Mouse (Mus musculus): ENCODE results near the gene Lrrc73. TPM values are rescaled to one million over a fixed set of nuclear protein-coding genes. Genes with fewer than 3 reads are reported as not detected.

Lrrc73 gene
- polyA plus RNA-seq, 1 experiment from 2014 or later = 0.53 TPM

- WGBS = 39% methylated on average over 6 of the region's 6 CpGs
- no peak for ATAC-seq (ENCODE audit: insufficient number of reproducible peaks, insufficient read depth, low FRiP score, low read depth)
- H3K36me3 ChIP-seq (ENCODE audit: control insufficient read depth, insufficient read depth, low read length) = no peaks in the 10 kb centered on the region
- no peak overlapping the region for H3K4me2 ChIP-seq (ENCODE audit: low read length)
- no peak overlapping the region for H3K27ac ChIP-seq (replicated peaks in 1 of 2; ENCODE audit: control insufficient read depth in 1 of 2, insufficient read depth in 1 of 2, low read depth in 2 of 2, low read length in 2 of 2)
- H3K27me3 ChIP-seq (ENCODE audit: control insufficient read depth, insufficient read depth, low read length) = peaks cover 62% of the 10 kb centered on the region
- H3K9ac ChIP-seq (ENCODE audit: low read length) = no peak overlapping the region
- H3K9me3 ChIP-seq (ENCODE audit: control insufficient read depth, low read length) = no peaks in the 10 kb centered on the region
- H3K4me3 ChIP-seq (ENCODE audit: control insufficient read depth in 1 of 2, insufficient read depth in 1 of 2, low read depth in 1 of 2, low read length in 2 of 2) = no peak overlapping the region
- H3K4me1 ChIP-seq (ENCODE audit: control insufficient read depth in 2 of 2, insufficient read depth in 2 of 2, low read length in 2 of 2) = peaks cover 8 to 9% of the 10 kb centered on the region in 2 experiments; a peak in 3 of 4 replicates
These were observed 43.3 kb downstream of the Lrrc73 start for GRCm38 (mm10) chr17:46296601-46297000.

GRCm38 (mm10) chr17:46297028-46297363, 43.7 kb downstream of the Lrrc73 start:
- Histone ChIP-seq H3K9me3 (ENCODE audit: control insufficient read depth, low read length) (no peaks in the 10 kb centered on the region), H3K9ac (ENCODE audit: low read length) (no peak overlapping the region), H3K4me1 (ENCODE audit: control insufficient read depth in 2 of 2, insufficient read depth in 2 of 2, low read length in 2 of 2) (peaks cover 8 to 9% of the 10 kb centered on the region in 2 experiments; a peak in 3 of 4 replicates), H3K36me3 (ENCODE audit: control insufficient read depth, insufficient read depth, low read length) (no peaks in the 10 kb centered on the region), H3K27ac (replicated peaks in 1 of 2; ENCODE audit: control insufficient read depth in 1 of 2, insufficient read depth in 1 of 2, low read depth in 2 of 2, low read length in 2 of 2) (no peak overlapping the region), H3K27me3 (ENCODE audit: control insufficient read depth, insufficient read depth, low read length) (peaks cover 62% of the 10 kb centered on the region), H3K4me3 (ENCODE audit: control insufficient read depth in 1 of 2, insufficient read depth in 1 of 2, low read depth in 1 of 2, low read length in 2 of 2) (peak overlapping the region; percentile 44 to 56), H3K4me2 (ENCODE audit: low read length) (peak overlapping the region; percentile 98)
- WGBS = 14% methylated on average over 6 of the region's 6 CpGs
- no peak for ATAC-seq (ENCODE audit: insufficient number of reproducible peaks, insufficient read depth, low FRiP score, low read depth)

GRCm38 (mm10) chr17:46297364-46298219, 44.3 kb downstream of the Lrrc73 start, which contains the start of gene Dlk2:
Gene Dlk2, plus strand, starts transcription at chr17:46297421.
- H3K36me3 ChIP-seq (ENCODE audit: control insufficient read depth, insufficient read depth, low read length) = no peaks in the 10 kb centered on the region
- peak within 1 kb of the TSS; percentile 61 for H3K9ac ChIP-seq (ENCODE audit: low read length)
- under 1% methylated on average over 58 of the region's 86 CpGs for WGBS
- ATAC-seq (ENCODE audit: insufficient number of reproducible peaks, insufficient read depth, low FRiP score, low read depth) = no peak
- H3K27me3 ChIP-seq (ENCODE audit: control insufficient read depth, insufficient read depth, low read length) = peaks cover 60% of the 10 kb centered on the region
- peak within 1 kb of the TSS; percentile 98 for H3K4me2 ChIP-seq (ENCODE audit: low read length)
- H3K27ac ChIP-seq (replicated peaks in 1 of 2; ENCODE audit: control insufficient read depth in 1 of 2, insufficient read depth in 1 of 2, low read depth in 2 of 2, low read length in 2 of 2) = no peak within 1 kb of the TSS
- H3K9me3 ChIP-seq (ENCODE audit: control insufficient read depth, low read length) = no peaks in the 10 kb centered on the region
- peak within 1 kb of the TSS; percentile 44 to 56 for H3K4me3 ChIP-seq (ENCODE audit: control insufficient read depth in 1 of 2, insufficient read depth in 1 of 2, low read depth in 1 of 2, low read length in 2 of 2)
- peaks cover 8 to 9% of the 10 kb centered on the region in 2 experiments; a peak in 3 of 4 replicates for H3K4me1 ChIP-seq (ENCODE audit: control insufficient read depth in 2 of 2, insufficient read depth in 2 of 2, low read length in 2 of 2)

GRCm38 (mm10) chr17:46298220-46298913, 45.0 kb downstream of the Lrrc73 start:
- ATAC-seq (ENCODE audit: insufficient number of reproducible peaks, insufficient read depth, low FRiP score, low read depth) = peak; percentile 72; the same call in 1 of the 2 replicates
- Histone ChIP-seq H3K4me1 (ENCODE audit: control insufficient read depth in 2 of 2, insufficient read depth in 2 of 2, low read length in 2 of 2) (peaks cover 8 to 9% of the 10 kb centered on the region in 2 experiments; a peak in 3 of 4 replicates), H3K36me3 (ENCODE audit: control insufficient read depth, insufficient read depth, low read length) (no peaks in the 10 kb centered on the region), H3K4me3 (ENCODE audit: control insufficient read depth in 1 of 2, insufficient read depth in 1 of 2, low read depth in 1 of 2, low read length in 2 of 2) (peak overlapping the region; percentile 44 to 56), H3K27me3 (ENCODE audit: control insufficient read depth, insufficient read depth, low read length) (peaks cover 56% of the 10 kb centered on the region), H3K9me3 (ENCODE audit: control insufficient read depth, low read length) (no peaks in the 10 kb centered on the region), H3K27ac (replicated peaks in 1 of 2; ENCODE audit: control insufficient read depth in 1 of 2, insufficient read depth in 1 of 2, low read depth in 2 of 2, low read length in 2 of 2) (no peak overlapping the region), H3K9ac (ENCODE audit: low read length) (peak overlapping the region; percentile 61), H3K4me2 (ENCODE audit: low read length) (peak overlapping the region; percentile 98)
- under 1% methylated on average over 48 of the region's 48 CpGs for WGBS

GRCm38 (mm10) chr17:46301892-46302291, 48.6 kb downstream of the Lrrc73 start:
- Histone ChIP-seq H3K36me3 (ENCODE audit: control insufficient read depth, insufficient read depth, low read length) (0 out of 2 replicates have a peak, but pooled peaks cover 10% of the 10 kb centered on the region), H3K4me2 (ENCODE audit: low read length) (no peak overlapping the region), H3K4me3 (ENCODE audit: control insufficient read depth in 1 of 2, insufficient read depth in 1 of 2, low read depth in 1 of 2, low read length in 2 of 2) (no peak overlapping the region), H3K9ac (ENCODE audit: low read length) (no peak overlapping the region), H3K27me3 (ENCODE audit: control insufficient read depth, insufficient read depth, low read length) (peaks cover 28% of the 10 kb centered on the region), H3K27ac (replicated peaks in 1 of 2; ENCODE audit: control insufficient read depth in 1 of 2, insufficient read depth in 1 of 2, low read depth in 2 of 2, low read length in 2 of 2) (no peak overlapping the region), H3K9me3 (ENCODE audit: control insufficient read depth, low read length) (no peaks in the 10 kb centered on the region), H3K4me1 (ENCODE audit: control insufficient read depth in 2 of 2, insufficient read depth in 2 of 2, low read length in 2 of 2) (peaks cover 8 to 9% of the 10 kb centered on the region in 2 experiments; a peak in 3 of 4 replicates)
- no peak for ATAC-seq (ENCODE audit: insufficient number of reproducible peaks, insufficient read depth, low FRiP score, low read depth)
- WGBS = 68% methylated on average over 12 of the region's 12 CpGs

- Histone ChIP-seq H3K4me3 (ENCODE audit: control insufficient read depth in 1 of 2, insufficient read depth in 1 of 2, low read depth in 1 of 2, low read length in 2 of 2) (no peak overlapping the region), H3K27ac (replicated peaks in 1 of 2; ENCODE audit: control insufficient read depth in 1 of 2, insufficient read depth in 1 of 2, low read depth in 2 of 2, low read length in 2 of 2) (no peak overlapping the region), H3K9me3 (ENCODE audit: control insufficient read depth, low read length) (no peaks in the 10 kb centered on the region), H3K4me1 (ENCODE audit: control insufficient read depth in 2 of 2, insufficient read depth in 2 of 2, low read length in 2 of 2) (no peaks in the 10 kb centered on the region), H3K4me2 (ENCODE audit: low read length) (no peak overlapping the region), H3K36me3 (ENCODE audit: control insufficient read depth, insufficient read depth, low read length) (0 out of 2 replicates have a peak, but pooled peaks cover 10% of the 10 kb centered on the region), H3K27me3 (ENCODE audit: control insufficient read depth, insufficient read depth, low read length) (peaks cover 11% of the 10 kb centered on the region; the same call in 1 of the 2 replicates), H3K9ac (ENCODE audit: low read length) (no peak overlapping the region)
- no peak for ATAC-seq (ENCODE audit: insufficient number of reproducible peaks, insufficient read depth, low FRiP score, low read depth)
- WGBS = 90% methylated on average over 9 of the region's 9 CpGs
These were observed 50.9 kb downstream of the Lrrc73 start for GRCm38 (mm10) chr17:46304184-46304583.

Measured in heart, embryonic 14.5 days (tissue).